Mouse (Mus musculus): ENCODE data around the gene Speer4a.
"Not testable (repeated sequence)": the region's sequence is repeated elsewhere in the genome, so short reads cannot be mapped to it uniquely, and the experiment has no call there.

Speer4a gene

DNA sequence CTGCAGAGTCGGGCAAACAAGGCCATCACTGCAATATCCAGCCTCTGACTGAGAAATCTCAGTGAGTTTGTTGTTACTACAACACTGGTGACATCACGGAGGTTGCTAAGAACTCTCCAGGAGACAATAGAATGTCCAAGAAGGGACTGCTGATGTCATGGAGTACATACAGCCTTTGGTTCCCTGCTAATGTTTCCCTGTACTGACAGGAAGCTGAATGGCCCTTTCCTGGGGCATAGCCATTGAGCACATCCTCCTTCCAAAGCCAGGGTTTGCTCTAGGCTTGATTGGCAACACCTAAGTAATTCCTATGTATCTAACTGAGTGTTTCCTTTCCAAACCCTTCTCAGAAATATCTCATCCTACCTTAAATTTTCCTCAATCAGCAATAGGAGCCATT lies at the start of gene Speer4a:
Speer4a (minus strand) TSS at position 101 of the 400 bp plus-strand sequence.
- not testable (repeated sequence) for DNase-seq

DNA sequence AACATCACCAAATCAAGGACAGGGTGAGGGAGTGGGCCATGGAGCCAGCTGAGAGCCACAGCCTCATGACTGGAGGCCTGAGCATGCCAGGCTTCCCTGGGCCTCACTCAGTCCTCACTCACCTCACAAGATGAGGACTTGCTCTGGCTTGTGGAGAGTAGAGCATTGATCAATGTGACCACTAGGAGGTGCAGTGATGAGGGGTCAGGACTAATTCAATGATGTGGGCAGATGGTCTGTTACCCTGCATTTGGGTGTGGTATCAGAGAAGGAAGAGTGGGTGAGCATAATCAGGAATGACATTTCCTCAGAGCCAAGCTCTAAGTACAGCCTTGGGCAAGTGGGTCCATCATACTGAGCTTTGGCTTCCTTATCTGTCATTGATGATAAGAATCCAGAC lies 39.7 kb upstream of the Speer4a start:
- not testable (repeated sequence) for DNase-seq

DNA sequence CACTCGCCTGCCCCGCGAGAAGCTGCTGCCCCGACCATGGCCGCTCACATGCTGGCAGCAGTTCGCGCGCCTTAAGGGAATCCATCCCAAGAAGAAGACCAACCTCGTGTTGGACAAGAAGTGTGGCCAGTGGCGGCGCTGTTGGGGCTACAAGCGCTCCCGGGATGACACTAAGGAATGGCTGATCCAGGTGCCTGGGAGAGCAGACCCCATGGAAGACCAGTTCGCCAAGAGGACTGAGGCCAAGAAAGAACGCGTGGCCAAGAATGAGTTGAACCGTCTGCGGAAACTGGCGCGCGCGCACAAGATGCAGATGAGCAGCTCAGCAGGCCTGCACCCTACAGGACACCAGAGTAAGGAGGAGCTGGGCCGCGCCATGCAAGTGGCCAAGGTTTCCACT lies 31.4 kb upstream of the Speer4a start:
- no peak for DNase-seq

DNA sequence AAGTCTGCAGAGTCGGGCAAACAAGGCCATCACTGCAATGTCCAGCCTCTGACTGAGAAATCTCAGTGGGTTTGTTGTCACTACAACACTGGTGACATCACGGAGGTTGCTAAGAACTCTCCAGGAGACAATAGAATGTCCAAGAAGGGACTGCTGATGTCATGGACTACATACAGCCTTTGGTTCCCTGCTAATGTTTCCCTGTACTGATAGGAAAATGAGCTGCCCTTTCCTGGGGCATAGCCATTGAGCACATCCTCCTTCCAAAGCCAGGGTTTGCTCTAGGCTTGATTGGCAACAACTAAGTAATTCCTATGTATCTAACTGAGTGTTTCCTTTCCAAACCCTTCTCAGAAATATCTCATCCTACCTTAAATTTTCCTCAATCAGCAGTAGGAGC lies 19.1 kb upstream of the Speer4a start, which contains the start of gene Gm7347:
Gm7347 (minus strand) TSS at position 101 of the 400 bp plus-strand sequence.
- not testable (repeated sequence) for DNase-seq

DNA sequence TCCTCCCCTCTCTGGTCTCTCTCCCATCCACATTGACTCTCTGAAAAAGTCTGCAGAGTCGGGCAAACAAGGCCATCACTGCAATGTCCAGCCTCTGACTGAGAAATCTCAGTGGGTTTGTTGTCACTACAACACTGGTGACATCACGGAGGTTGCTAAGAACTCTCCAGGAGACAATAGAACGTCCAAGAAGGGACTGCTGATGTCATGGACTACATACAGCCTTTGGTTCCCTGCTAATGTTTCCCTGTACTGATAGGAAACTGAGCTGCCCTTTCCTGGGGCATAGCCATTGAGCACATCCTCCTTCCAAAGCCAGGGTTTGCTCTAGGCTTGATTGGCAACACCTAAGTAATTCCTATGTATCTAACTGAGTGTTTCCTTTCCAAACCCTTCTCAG lies 16.5 kb downstream of the Speer4a start, which contains the start of gene Gm5862:
Gm5862 (minus strand) TSS at position 101 of the 400 bp plus-strand sequence.
- DNase-seq: not testable (repeated sequence)

DNA sequence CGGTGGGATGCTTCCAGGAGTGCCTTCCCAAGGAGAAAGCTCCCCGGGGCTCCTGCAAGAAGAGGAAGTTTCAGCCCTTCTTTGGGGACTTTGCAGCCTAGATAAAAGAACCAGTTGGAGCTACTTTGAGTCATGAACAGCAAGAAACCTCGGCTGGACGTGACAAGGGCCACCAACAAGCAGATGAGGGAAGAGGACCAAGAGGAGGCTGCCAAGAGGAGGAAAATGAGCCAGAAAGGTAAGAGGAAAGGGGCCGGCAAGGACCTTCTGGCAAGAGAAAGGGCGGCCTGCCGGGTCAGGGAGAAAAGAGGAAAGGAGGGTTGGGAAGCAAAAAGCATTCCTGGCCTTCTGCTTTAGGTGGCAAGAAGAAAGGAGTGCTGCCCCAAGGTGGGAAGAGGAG lies 31.7 kb downstream of the Speer4a start:
- DNase-seq: peak; percentile 1

DNA sequence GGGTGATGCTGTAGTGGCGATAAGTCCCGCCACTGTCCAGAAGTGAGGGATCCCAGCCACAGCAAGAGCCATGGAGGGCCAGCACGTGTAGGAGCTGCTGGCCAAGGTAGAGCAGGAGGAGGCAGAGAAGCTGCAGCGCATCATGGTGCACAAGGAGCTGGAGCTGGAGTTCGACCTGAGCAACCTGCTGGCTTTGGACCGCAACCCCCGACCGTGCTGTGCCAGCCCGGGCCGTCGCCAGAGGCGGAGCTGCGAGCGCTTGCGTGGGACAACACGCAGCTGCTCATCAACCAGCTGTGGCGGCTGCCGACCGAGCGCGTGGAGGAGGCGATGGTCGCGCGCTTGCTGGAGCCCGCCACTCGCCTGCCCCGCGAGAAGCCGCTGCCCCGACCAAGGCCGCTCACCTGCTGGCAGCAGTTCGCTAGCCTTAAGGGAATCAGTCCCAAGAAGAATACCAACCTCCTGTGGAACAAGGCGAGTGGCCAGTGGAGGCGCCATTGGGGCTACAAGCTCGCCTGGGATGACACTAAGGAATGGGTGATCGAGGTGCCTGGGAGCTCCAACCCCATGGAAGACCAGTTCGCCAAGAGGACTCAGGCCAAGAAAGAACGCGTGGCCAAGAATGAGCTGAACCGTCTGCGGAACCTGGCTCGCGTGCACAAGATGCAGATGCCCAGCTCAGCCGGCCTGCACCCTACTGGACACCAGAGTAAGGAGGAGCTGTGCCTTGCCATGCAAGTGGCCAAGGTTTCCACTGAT lies 32.2 kb downstream of the Speer4a start:
- DNase-seq: peak; percentile 32

DNA sequence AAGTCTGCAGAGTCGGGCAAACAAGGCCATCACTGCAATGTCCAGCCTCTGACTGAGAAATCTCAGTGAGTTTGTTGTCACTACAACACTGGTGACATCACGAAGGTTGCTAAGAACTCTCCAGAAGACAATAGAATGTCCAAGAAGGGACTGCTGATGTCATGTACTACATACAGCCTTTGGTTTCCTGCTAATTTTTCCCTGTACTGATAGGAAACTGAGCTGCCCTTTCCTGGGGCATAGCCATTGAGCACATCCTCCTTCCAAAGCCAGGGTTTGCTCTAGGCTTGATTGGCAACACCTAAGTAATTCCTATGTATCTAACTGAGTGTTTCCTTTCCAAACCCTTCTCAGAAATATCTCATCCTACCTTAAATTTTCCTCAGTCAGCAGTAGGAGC lies 34.7 kb downstream of the Speer4a start, which contains the start of gene Gm1979:
Gm1979 (minus strand) TSS at position 101 of the 400 bp plus-strand sequence.
- not testable (repeated sequence) for DNase-seq

DNA sequence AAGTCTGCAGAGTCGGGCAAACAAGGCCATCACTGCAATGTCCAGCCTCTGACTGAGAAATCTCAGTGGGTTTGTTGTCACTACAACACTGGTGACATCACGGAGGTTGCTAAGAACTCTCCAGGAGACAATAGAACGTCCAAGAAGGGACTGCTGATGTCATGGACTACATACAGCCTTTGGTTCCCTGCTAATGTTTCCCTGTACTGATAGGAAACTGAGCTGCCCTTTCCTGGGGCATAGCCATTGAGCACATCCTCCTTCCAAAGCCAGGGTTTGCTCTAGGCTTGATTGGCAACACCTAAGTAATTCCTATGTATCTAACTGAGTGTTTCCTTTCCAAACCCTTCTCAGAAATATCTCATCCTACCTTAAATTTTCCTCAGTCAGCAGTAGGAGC lies 50.8 kb downstream of the Speer4a start, which contains the start of gene Gm21698:
Gm21698 (minus strand) TSS at position 101 of the 400 bp plus-strand sequence.
- not testable (repeated sequence) for DNase-seq

Measured in cerebellum, adult 9-10 months (tissue).